Mouse (Mus musculus) kidney, adult 9 months (tissue): Measurements from ENCODE around the gene Frmpd1.

Experiments
- DNase-seq: peaks from one replicate; pipeline ENCODE4 v3.0.0; 2022

The Frmpd1 gene

GRCm38 (mm10) chr4:45241330-45241729 lies 56.7 kb downstream of the Frmpd1 start:
- no peak for DNase-seq

DNA sequence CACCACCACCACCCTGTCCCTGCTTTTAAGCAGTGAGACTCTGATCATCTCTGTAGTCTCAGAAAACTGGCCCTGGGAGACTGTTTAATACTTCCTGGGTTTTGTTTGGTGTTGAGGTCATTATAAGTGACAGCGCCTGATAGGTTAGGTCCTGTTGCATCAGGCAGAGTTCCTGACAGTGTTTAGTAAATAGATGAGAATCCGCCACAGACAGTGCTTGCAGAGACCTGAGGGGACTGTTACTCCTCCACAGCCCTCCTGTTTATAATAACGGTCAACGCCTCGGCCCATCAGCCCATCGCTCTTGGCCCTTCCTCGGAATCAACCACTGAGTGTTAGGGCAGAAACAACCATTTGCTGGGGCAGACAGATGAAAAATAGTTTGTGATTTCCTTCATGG lies 57.5 kb downstream of the Frmpd1 start:
- DNase-seq = no peak

DNA sequence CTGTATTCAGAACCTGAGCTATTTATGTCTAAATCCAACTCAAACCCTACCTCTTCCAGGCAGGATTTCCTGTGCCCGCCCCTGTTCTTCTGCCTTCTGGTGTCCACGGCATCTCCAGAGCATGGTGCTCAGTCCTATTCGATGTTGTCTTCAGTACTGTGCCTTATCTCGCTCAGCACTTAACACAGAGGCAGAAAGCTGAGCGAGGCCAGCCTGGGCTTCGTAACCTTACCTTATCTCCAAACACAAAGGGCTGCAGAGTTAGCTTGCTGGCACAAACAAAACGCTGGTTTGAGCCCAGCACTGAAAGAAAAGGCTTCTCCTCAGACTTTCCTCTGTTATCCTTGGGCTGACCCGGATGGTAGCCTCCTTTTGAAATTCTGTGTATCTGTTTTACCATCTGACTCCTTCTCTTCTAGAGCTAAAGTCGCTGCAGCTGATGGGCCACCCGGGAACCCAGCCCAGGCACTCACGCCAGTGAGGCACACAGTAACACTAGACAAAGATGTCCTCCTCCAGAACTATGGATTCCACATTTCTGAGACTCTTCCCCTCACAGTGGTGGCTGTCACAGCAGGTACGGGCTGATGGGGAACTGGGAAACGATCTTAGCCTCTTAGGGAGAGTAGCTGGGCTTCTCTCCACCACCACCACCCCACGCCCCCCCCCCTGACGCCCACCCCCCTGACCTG lies 58.7 kb downstream of the Frmpd1 start:
- DNase-seq = no peak

DNA sequence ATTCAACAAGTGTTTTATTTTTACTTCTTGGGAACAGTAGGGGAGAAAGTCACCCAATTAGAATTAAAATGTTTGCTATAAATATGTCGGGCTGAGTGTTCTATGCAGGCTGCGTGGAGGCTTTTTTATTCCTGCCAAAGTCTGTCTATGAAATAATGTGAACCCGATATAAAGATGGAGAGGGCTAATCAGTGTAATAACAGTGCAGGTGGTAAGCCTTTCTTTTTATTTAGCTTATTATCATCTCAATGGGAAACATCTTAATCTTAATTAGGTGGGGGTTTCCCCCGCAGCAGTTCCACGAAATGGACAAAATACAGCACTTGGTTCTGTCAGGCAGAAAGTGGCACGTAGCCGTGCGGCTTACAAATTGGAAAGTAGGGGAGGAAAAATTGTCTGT lies 66.6 kb downstream of the Frmpd1 start:
- DNase-seq = no peak

- no peak for DNase-seq
Measured at GRCm38 (mm10) chr4:45252861-45253262, 68.2 kb downstream of the Frmpd1 start.

DNA sequence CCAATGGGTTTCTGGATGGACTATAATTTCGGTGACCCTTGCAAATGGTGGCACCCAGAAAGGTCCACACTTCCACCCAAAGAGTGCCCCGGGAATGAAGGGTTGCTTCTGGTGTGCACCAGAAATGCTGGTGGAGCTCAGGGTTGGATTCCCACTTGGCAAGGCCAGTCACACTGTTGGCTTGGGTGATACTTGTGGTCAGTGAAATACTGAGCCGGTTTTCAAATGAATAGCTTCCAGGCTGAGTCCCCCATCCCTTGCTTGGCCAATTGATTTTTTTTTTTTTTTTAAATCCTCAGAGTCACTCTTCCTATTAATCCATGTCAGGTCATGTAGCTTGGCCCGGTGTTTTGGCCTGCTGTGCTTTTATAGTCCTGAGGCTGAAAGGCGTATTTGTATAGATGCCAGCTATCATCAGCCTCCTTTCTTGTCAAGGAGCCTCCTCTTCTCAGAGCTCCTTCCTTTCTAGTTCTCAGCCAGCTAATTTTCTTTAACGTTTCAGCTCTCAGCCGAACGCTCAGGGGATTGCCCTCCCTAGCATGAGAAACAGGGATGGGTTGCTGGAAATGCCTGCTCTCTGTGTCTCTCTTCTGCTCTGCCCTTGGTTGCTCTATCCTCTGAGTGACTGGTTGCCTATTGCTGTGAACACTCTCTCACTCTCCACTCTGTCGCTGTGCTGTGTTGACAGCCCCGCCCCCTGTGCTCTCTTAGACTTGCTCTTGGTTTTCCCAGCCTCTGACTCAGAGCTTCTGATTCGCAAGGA lies 69.3 kb downstream of the Frmpd1 start:
- DNase-seq = no peak

- DNase-seq = no peak
Measured at GRCm38 (mm10) chr4:45259232-45259832, 74.7 kb downstream of the Frmpd1 start.

- DNase-seq = no peak
Measured at GRCm38 (mm10) chr4:45261551-45261950, 76.9 kb downstream of the Frmpd1 start.

DNA sequence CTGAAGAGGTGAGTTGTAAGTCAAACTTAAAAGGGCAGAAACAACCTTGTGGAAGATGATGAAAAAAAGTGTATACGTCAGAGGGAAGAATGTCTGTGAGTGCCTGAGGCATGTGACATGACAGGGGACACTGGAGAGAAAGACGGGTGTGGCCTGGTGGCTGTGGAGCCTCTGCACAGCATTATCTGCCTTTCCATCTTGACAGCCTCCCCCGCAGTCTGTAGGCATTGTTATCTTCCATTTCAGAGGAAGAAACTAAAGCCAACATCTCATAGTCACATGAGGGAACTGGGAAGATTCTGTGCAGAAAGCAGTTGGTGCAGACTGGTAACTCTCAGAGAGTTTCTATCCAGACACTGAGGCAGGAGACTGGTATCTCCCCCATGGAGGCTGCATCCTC lies 83.2 kb downstream of the Frmpd1 start:
- DNase-seq = no peak

DNA sequence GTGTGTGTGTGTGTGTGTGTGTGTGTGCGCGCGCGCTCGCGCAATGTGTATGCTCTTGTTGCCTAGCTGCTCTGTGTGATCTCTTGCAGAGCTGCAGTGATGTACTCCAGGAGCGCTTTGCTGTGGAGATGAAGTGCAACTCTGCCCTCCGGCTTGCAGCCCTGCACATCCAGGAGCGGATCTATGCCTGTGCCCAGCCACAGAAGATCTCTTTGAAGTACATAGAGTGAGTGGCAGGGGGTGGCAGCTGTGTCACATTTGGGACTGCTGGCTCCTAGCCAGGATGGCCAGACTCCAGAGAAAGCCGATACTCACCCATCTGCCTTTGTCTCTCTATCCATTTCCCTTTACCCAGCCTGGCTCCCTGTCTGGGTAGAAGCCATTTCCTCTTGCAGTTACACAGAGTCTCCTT lies 86.4 kb downstream of the Frmpd1 start:
- peak; percentile 10 for DNase-seq

- no peak for DNase-seq
Measured at GRCm38 (mm10) chr4:45275770-45276169, 91.1 kb downstream of the Frmpd1 start.

DNA sequence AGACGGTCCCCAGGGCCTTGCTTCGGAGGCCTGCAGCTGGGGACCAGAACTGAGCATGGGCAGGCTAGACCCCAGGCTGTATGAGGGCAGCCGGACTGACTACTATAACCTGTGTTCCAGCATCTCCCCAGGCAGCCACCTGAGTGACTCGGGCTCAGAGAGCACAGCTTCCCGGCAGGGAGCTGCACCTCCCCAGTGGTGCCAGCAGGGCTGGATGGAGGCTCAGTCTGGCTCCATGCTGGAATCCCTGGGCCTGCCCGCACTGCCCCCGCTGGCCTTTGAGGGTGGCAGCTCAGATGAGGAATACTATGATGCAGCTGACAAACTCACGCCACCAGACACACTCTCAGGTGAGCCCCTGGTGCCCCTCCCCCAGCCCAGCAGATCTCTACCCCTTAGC lies 94.6 kb downstream of the Frmpd1 start:
- no peak for DNase-seq

- DNase-seq = peak; percentile 81
Measured at GRCm38 (mm10) chr4:45279981-45280548, 95.4 kb downstream of the Frmpd1 start.

DNA sequence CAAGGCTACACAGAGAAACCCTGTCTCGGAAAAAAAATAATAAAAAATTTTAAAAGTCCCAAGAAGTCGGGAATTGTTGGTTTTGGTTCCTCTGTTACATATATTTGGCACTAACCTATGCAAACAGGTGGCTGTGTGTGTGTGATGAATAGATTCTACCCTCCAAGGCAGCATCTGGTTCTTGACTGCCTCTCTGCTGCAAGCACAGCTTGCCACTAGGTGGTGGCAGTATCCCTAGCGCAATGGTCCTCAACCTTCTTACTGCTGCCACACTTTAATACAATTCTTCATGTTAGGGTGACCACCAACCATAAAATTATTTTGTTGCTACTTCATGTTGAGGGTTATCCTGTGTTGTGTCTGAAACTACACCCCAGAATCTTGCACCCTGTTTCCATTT lies 101.6 kb downstream of the Frmpd1 start:
- no peak for DNase-seq

GRCm38 (mm10) chr4:45287906-45288305 lies 103.2 kb downstream of the Frmpd1 start:
- no peak for DNase-seq

- DNase-seq = peak; percentile 83
Measured at GRCm38 (mm10) chr4:45296662-45297564, 112.2 kb downstream of the Frmpd1 start, which contains the start of gene Trmt10b. TSS of gene Trmt10b (plus strand) at chr4:45297127.

DNA sequence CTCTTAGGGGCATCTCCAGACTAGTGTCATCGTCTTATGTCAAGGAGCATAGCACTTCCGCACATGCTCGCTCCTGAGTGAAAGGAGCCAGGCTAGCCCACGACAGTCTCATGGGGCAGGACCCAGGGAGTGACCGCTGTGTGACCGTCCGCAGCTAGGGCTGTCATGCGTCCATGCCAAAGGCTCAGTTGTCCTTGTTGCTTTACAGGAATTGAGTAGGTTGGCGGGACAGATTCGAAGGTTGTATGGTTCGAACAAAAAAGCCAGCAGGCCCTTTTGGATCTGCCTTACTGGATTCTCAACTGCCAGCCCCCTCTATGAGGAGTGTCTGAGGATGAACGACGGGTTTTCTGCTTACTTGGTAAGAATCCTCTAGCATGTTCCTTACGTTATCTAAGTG lies 120.9 kb downstream of the Frmpd1 start:
- no peak for DNase-seq

DNA sequence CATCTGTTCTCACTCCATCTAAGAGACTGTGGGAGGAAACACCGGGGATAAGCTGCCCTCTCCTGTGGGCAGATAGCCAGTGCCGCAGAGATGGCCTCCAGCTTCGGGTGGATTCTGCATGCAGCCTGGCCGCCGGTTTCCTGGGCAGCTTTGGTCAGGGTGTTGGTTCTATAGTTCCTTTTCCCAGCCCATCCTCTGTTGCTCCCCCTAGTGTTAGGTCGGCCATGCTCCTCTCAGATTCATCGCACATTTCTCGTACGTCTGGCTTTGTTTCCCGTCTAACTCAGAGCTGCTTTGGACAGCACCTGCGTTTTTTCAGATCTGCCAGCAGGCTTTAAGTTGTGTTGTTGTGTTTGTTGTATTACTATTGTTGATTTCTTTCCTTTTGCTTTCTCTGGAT lies 123.4 kb downstream of the Frmpd1 start:
- DNase-seq = no peak

- DNase-seq = no peak
Measured at GRCm38 (mm10) chr4:45308606-45309005, 123.9 kb downstream of the Frmpd1 start.

DNA sequence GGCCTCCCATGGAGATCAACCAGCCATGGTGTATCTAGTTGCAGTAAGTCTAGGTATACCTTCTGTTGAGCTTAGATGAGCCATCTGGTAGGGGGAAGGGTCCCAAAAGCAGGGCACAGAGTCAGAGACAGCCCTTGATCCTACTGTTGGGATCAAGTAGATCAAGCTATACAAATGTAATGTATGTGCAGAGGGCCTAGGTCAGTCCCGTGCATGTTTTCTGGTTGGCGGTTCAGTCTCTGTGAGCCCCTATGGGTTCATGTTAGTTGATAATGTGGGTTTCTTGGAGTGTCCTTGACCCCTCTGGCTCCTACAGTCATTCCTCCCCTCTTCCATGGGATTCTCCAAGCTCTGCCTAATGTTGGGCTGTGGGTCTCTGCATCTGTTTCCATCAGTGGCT lies 126.4 kb downstream of the Frmpd1 start:
- DNase-seq = no peak

GRCm38 (mm10) chr4:45320159-45320816 lies 135.6 kb downstream of the Frmpd1 start:
- DNase-seq = peak; percentile 91

GRCm38 (mm10) chr4:45331139-45331538 lies 146.5 kb downstream of the Frmpd1 start:
- no peak for DNase-seq
